Mouse (Mus musculus) heart, embryonic 10.5 days (tissue): ENCODE results near the gene Dcx. TPM values are rescaled to one million over a fixed set of nuclear protein-coding genes. Genes with fewer than 3 reads are reported as not detected.
A peak's percentile ranks its signal among the peaks of the same experiment; 100 is the strongest.

Experiments used
- DNase-seq: peaks from one replicate; pipeline ENCODE4 v3.0.0-alpha.2; 2017; ENCODE audit warnings: low spot score
- H3K27ac ChIP-seq: fragments of 300-500 bp; sonication (generic); 2 replicates; pipeline ENCODE4 v1.5.1; 2016; ENCODE audit warnings: mild to moderate bottlenecking
- H3K27me3 ChIP-seq: fragments of 300-500 bp; sonication (generic); 2 replicates; pipeline ENCODE4 v1.6.1; 2016; ENCODE audit warnings: mild to moderate bottlenecking; ENCODE audit not compliant: poor library complexity, insufficient read depth, severe bottlenecking
- H3K36me3 ChIP-seq: fragments of 300-500 bp; sonication (generic); 2 replicates; pipeline ENCODE4 v1.6.1; 2016; ENCODE audit warnings: mild to moderate bottlenecking, moderate library complexity
- H3K4me1 ChIP-seq: fragments of 300-500 bp; sonication (generic); 2 replicates; pipeline ENCODE4 v1.6.1; 2016; ENCODE audit warnings: mild to moderate bottlenecking
- H3K4me3 ChIP-seq: fragments of 300-500 bp; sonication (generic); 2 replicates; pipeline ENCODE4 v1.5.1; 2016; ENCODE audit warnings: mild to moderate bottlenecking, moderate library complexity
- H3K9me3 ChIP-seq: fragments of 300-500 bp; sonication (generic); 2 replicates; pipeline ENCODE4 v1.6.1; 2016; ENCODE audit warnings: mild to moderate bottlenecking, moderate library complexity
- WGBS: fragments of 180-500 bp; shearing (Covaris S2); methylation state at CpG from one replicate; pipeline ENCODE4 v1.1.7; 2016; 5-methylcytosine and 5-hydroxymethylcytosine counted together
- polyA plus RNA-seq: library from polyadenylated mRNA; unstranded; fragments of >200 nt; fragmentation: Nextera tagmentation; extraction: Ambion mirVana; gene quantifications from 2 replicates; pipeline ENCODE4 v1.2.1, GENCODE M21; 2016

The Dcx gene
- polyA plus RNA-seq, 1 experiment from 2014 or later: 1.7 TPM

GRCm38 (mm10) chrX:143885765-143886164 is 47.3 kb downstream of the Dcx start:
- DNase-seq: peak; percentile 76
- peaks cover 4% of the 10 kb centered on the region; the same call in 1 of the 2 replicates for H3K4me1 ChIP-seq
- H3K9me3 ChIP-seq: no peaks in the 10 kb centered on the region
- no peak overlapping the region for H3K4me3 ChIP-seq
- H3K36me3 ChIP-seq: no peaks in the 10 kb centered on the region
- no peaks in the 10 kb centered on the region for H3K27me3 ChIP-seq
- 29% methylated on average over 4 of the region's 4 CpGs for WGBS
- no peak overlapping the region for H3K27ac ChIP-seq

DNA sequence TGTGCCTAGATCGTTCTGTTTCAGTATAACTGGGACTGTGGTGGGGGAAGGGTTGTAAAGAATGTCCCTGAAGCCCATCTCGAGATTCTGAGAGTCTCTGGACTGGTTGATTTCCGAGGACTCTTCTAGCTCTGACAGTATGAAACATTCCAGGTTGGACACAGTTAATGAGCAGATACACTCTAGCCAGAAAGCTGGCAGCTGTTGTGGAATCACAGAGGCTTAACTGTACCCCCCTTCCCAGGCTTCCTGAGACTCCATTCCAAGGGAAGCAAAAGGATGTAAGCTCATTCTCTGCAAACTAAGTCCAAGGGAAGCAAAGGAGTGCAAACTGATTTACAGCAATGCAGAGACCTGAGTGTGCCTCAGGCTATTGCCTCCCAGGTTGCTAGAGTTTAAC is 48.2 kb downstream of the Dcx start:
- DNase-seq: no peak
- 23% methylated on average over 3 of the region's 3 CpGs for WGBS
- Histone ChIP-seq H3K4me3 (no peak overlapping the region), H3K27me3 (no peaks in the 10 kb centered on the region), H3K4me1 (peaks cover 4% of the 10 kb centered on the region; the same call in 1 of the 2 replicates), H3K27ac (no peak overlapping the region), H3K36me3 (no peaks in the 10 kb centered on the region), H3K9me3 (no peaks in the 10 kb centered on the region)

- Histone ChIP-seq H3K4me1 (peaks cover 4% of the 10 kb centered on the region; the same call in 1 of the 2 replicates), H3K4me3 (no peak overlapping the region), H3K9me3 (no peaks in the 10 kb centered on the region), H3K27ac (no peak overlapping the region), H3K27me3 (no peaks in the 10 kb centered on the region), H3K36me3 (no peaks in the 10 kb centered on the region)
- 80% methylated on average over 6 of the region's 6 CpGs for WGBS
- no peak for DNase-seq
Observed at GRCm38 (mm10) chrX:143884299-143884698, 48.8 kb downstream of the Dcx start.

DNA sequence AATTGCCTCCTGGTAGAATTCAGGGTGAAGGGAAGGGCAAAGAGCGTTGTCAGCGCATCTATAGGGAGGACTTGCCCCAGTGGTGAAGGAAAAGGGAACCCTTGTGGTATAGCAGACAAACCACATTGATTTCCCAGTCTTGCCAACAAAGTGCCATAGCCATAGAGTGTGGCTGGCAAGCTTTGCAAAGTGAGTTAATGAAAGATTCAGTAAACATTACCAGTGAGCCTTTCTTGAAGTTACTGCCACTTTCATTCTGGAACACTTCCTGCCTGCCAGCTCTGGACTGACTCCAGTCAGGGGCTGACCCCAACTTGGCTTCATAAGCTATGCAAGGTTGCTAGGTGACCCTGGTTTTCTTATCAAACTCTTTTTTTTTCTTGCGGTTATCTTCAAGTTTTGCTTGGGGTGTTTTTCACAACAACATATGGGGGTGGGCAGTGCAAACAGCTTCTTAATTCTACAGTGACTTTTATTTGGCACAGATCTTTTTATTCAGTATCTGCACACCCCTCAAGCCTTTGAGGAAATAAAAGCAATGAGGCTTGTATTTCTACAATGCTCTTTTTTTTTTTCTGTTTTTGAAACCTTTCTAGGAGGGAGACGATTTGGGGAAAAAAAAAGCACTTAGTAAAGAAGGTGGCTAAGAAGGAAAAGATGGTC is 51.2 kb downstream of the Dcx start:
- no peak for DNase-seq
- WGBS: 62% methylated on average over 4 of the region's 4 CpGs
- no peaks in the 10 kb centered on the region for H3K27me3 ChIP-seq

DNA sequence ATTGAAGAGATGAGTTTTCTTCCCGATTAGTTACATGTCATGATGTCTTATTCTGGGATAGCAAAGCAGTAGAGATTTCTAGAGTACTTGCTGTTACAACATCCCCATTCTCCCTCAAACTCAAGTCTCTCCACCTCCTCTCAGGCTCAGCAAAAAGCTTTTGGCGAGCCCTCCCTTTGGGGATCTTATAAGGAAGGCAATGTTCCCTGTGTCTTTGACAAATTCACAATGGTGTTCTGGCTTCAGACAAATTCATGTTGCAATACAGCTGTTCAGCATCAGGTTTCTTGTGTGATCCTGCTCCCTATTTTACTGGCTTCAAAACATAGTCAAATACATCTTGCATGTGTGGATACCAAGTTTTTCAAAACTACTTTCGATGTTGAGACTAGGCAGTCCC is 53.5 kb downstream of the Dcx start:
- DNase-seq: no peak
- Histone ChIP-seq H3K27ac (no peak overlapping the region), H3K4me1 (no peaks in the 10 kb centered on the region), H3K36me3 (no peaks in the 10 kb centered on the region), H3K4me3 (no peak overlapping the region), H3K27me3 (no peaks in the 10 kb centered on the region), H3K9me3 (no peaks in the 10 kb centered on the region)
- 77% methylated on average over 3 of the region's 3 CpGs for WGBS

More for the DNA sequence above, 51.2 kb downstream of the Dcx start:
- Histone ChIP-seq H3K36me3 (no peaks in the 10 kb centered on the region), H3K4me1 (peaks cover 4% of the 10 kb centered on the region; the same call in 1 of the 2 replicates), H3K9me3 (no peaks in the 10 kb centered on the region), H3K4me3 (no peak overlapping the region), H3K27ac (no peak overlapping the region)

DNA sequence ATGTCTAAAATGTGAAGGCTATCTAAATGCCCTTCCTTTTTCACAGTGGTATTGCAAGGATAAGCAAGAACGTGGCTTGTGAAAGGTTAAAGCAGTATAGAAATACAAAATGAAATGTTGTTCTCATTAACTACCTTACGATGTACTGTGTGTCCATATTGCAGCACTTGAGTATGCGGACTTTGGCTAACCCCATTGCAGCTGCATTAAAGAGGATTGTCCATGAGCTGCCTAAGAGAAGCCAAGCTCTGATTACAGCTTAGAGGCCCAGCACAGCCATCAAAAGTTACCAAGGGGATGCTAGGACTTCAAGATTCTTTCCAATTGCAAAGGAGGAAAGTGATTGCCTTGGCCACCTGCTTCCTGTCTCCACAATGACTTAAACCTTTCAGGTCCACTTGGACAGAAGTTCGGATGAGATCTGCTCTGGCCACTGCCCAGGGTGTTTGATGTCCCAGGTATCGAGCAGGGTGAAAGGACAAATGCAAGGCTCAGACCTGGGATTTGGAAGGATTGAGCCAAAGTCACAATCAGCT is 65.9 kb downstream of the Dcx start:
- no peaks in the 10 kb centered on the region for H3K36me3 ChIP-seq
- DNase-seq: no peak
- H3K4me1 ChIP-seq: no peaks in the 10 kb centered on the region
- H3K27me3 ChIP-seq: no peaks in the 10 kb centered on the region
- no peaks in the 10 kb centered on the region for H3K9me3 ChIP-seq
- H3K27ac ChIP-seq: no peak overlapping the region
- WGBS: 79% methylated on average over 5 of the region's 5 CpGs
- H3K4me3 ChIP-seq: no peak overlapping the region

DNA sequence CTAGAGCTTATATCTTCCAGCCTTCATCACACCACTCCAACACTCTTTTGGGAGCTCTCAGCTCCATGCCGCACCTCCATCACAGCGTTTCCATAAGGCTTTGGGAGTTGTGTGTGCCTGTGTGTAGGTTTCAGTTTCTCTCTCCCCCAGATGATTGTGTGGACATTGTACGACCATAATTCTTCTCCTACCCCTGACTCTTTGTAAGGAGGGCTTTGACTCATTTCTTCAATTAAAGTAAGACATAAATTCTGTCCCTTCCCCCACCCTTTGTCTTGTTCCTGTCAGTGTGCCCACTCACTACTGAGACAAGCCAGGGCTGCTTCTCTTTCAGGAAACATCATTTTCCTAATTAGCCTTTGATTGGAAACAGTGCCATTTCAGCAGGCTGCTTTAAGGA is 81.8 kb downstream of the Dcx start:
- no peaks in the 10 kb centered on the region for H3K36me3 ChIP-seq
- WGBS: 63% methylated on average over 3 of the region's 3 CpGs
- DNase-seq: no peak
- no peak overlapping the region for H3K27ac ChIP-seq
- no peaks in the 10 kb centered on the region for H3K9me3 ChIP-seq
- no peaks in the 10 kb centered on the region for H3K4me1 ChIP-seq
- no peak overlapping the region for H3K4me3 ChIP-seq
- no peaks in the 10 kb centered on the region for H3K27me3 ChIP-seq

- Histone ChIP-seq H3K27ac (no peak overlapping the region), H3K4me3 (no peak overlapping the region), H3K27me3 (no peaks in the 10 kb centered on the region), H3K36me3 (no peaks in the 10 kb centered on the region), H3K9me3 (no peaks in the 10 kb centered on the region), H3K4me1 (no peaks in the 10 kb centered on the region)
- no peak for DNase-seq
- WGBS: 69% methylated on average over 3 of the region's 3 CpGs
Observed at GRCm38 (mm10) chrX:143849969-143850368, 83.1 kb downstream of the Dcx start.

DNA sequence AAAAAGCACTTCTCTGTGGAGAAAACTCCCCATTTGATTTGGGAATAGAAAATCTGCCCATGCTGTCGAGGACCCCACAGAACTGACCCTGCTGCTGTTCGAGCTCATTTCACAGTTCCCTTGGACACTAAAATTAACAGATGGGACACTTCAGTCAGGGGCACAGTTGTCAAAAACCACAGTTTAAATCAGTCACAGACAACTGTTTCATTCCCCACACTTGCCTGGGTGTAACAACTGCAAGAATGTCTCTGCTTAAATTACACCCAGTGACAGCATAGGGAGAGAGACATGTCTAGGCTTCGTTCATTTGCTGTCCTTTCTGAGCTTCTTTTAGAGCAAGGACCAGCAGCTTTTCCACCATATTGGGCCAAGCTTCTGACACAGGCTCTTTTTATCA is 86.5 kb downstream of the Dcx start:
- H3K4me1 ChIP-seq: no peaks in the 10 kb centered on the region
- no peaks in the 10 kb centered on the region for H3K36me3 ChIP-seq
- no peak overlapping the region for H3K4me3 ChIP-seq
- no peaks in the 10 kb centered on the region for H3K9me3 ChIP-seq
- no peak for DNase-seq
- 65% methylated on average over 3 of the region's 3 CpGs for WGBS
- H3K27me3 ChIP-seq: no peaks in the 10 kb centered on the region
- H3K27ac ChIP-seq: no peak overlapping the region

DNA sequence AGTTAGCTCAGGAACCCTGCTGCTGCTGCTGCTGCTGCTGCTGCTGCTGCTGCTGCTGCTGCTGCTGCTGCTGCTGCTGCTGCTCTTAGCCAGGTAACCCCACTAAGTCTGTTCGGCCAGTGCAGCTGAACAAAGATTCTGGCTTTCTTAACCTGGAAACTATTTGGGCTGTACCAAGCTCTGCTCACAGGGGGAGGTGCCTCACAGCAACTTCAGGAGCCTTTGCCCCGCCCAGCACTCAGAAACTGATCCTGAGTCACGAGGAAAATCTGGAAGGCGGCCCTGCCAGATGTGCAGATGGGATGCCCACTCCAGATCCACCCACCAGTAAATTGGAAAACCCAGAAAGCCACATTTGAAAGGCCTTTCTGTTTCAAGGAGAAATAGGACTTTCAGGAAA is 105.9 kb downstream of the Dcx start, which contains the start of gene Capn6:
Capn6 (minus strand) TSS at position 203 of the 400 bp plus-strand sequence.
- Histone ChIP-seq H3K27me3 (no peaks in the 10 kb centered on the region), H3K4me3 (peak within 1 kb of the TSS; percentile 55), H3K36me3 (no peaks in the 10 kb centered on the region), H3K4me1 (no peaks in the 10 kb centered on the region; the same call in 1 of the 2 replicates), H3K27ac (peak within 1 kb of the TSS; percentile 82), H3K9me3 (no peaks in the 10 kb centered on the region)
- WGBS: 18% methylated on average over 4 of the region's 4 CpGs
- DNase-seq: peak; percentile 77

DNA sequence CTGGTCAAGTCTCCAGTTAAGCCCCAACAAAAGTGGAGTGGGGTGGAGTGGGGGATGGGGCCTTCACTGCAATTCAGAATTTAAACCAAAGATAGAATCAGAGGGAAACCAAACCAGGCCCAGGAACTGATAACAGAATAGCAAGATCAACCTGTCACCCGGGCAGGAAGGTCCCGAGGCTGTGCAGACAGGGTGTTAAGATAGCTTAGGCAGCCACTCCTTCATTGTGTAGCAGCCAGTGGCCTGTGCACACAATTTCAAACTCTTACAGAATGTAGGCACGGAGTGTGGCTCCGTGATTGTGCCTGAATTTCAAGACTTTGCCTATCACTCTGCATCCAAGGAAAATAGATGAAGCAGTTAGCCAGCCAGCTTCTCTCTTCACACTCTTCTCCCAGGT is 106.6 kb downstream of the Dcx start:
- Histone ChIP-seq H3K36me3 (no peaks in the 10 kb centered on the region), H3K9me3 (no peaks in the 10 kb centered on the region), H3K4me1 (no peaks in the 10 kb centered on the region; the same call in 1 of the 2 replicates), H3K4me3 (peak overlapping the region; percentile 55), H3K27ac (peak overlapping the region; percentile 82), H3K27me3 (no peaks in the 10 kb centered on the region)
- WGBS: 38% methylated on average over 4 of the region's 4 CpGs
- peak; percentile 74 for DNase-seq

DNA sequence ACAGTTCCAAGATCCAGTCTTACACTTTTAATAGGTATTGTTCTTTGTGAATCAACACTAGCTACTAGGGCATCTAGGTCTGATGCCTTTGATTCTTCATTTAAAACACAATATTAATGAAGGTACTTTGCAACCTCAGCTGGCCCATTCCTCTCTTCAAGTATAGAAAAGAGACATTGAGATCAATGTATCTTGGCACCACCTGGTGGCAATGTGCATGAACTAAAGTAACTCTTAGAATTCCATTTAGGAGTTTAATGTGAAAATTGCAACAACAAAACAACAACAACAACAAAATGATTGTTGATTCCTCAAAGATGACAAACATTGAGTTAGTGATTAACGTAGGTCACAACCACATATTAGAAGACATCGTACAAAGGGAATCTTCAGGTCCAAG is 114.2 kb downstream of the Dcx start:
- no peaks in the 10 kb centered on the region for H3K36me3 ChIP-seq
- no peaks in the 10 kb centered on the region for H3K4me1 ChIP-seq
- H3K27me3 ChIP-seq: no peaks in the 10 kb centered on the region
- WGBS: 90% methylated on average over 2 of the region's 2 CpGs
- H3K9me3 ChIP-seq: no peaks in the 10 kb centered on the region
- no peak overlapping the region for H3K4me3 ChIP-seq
- no peak overlapping the region for H3K27ac ChIP-seq
- no peak for DNase-seq

GRCm38 (mm10) chrX:143815948-143816347 is 117.2 kb downstream of the Dcx start:
- H3K27ac ChIP-seq: no peak overlapping the region
- no peaks in the 10 kb centered on the region for H3K9me3 ChIP-seq
- H3K27me3 ChIP-seq: no peaks in the 10 kb centered on the region
- no peaks in the 10 kb centered on the region for H3K4me1 ChIP-seq
- H3K4me3 ChIP-seq: no peak overlapping the region
- H3K36me3 ChIP-seq: peaks cover 6% of the 10 kb centered on the region; the same call in 1 of the 2 replicates
- DNase-seq: no peak
- WGBS: 94% methylated on average over 1 of the region's 1 CpGs
